Mouse (Mus musculus): Measurements from ENCODE around the gene Dennd4b. TPM values are rescaled to one million over a fixed set of nuclear protein-coding genes. Genes with fewer than 3 reads are reported as not detected.

The Dennd4b gene
- polyA plus RNA-seq (2014; fragmentation: Illumina TruSeq; extraction: RNeasy Lipid Tissue Mini Kit (QIAGEN cat#74804); ENCODE audit: low read depth, low replicate concordance), result 1.1 TPM

GRCm38 (mm10) chr3:90265034-90265931 is at the start of gene Dennd4b:
Gene Dennd4b (plus strand): TSS chr3:90265185.

GRCm38 (mm10) chr3:90231507-90232333 is 33.3 kb upstream of the Dennd4b start, which contains the start of gene Jtb:
Gene Jtb (plus strand): TSS chr3:90231597.

GRCm38 (mm10) chr3:90242984-90243775 is 21.8 kb upstream of the Dennd4b start, which contains the start of gene Creb3l4:
Gene Creb3l4 (minus strand): TSS chr3:90243512.

GRCm38 (mm10) chr3:90247960-90248745 is 16.8 kb upstream of the Dennd4b start, which contains the start of gene Slc39a1:
Gene Slc39a1 (plus strand): TSS chr3:90248172.

GRCm38 (mm10) chr3:90253653-90254418 is 11.1 kb upstream of the Dennd4b start, which contains the start of gene Crtc2:
Gene Crtc2 (plus strand): TSS chr3:90254163.

GRCm38 (mm10) chr3:90292345-90293275 is 27.6 kb downstream of the Dennd4b start, which contains the start of gene Gatad2b:
Gene Gatad2b (plus strand): TSS chr3:90293178.

Other genes with a start within 250 kb of the Dennd4b start
- 88.3 TPM for gene 4933434E20Rik, start 213.5 kb upstream of the Dennd4b start, polyA plus RNA-seq (2014; fragmentation: Illumina TruSeq; extraction: RNeasy Lipid Tissue Mini Kit (QIAGEN cat#74804); ENCODE audit: low read depth, low replicate concordance)
- 106 TPM for gene Ubap2l, start 212.6 kb upstream of the Dennd4b start, polyA plus RNA-seq (2014; fragmentation: Illumina TruSeq; extraction: RNeasy Lipid Tissue Mini Kit (QIAGEN cat#74804); ENCODE audit: low read depth, low replicate concordance)
- 286 TPM for gene Tpm3, start 192.5 kb upstream of the Dennd4b start, polyA plus RNA-seq (2014; fragmentation: Illumina TruSeq; extraction: RNeasy Lipid Tissue Mini Kit (QIAGEN cat#74804); ENCODE audit: low read depth, low replicate concordance)
- 0.57 TPM for gene Nup210l, start 161.1 kb upstream of the Dennd4b start, polyA plus RNA-seq (2014; fragmentation: Illumina TruSeq; extraction: RNeasy Lipid Tissue Mini Kit (QIAGEN cat#74804); ENCODE audit: low read depth, low replicate concordance)
- gene Rps27, start 51.5 kb upstream of the Dennd4b start, polyA plus RNA-seq (2014; fragmentation: Illumina TruSeq; extraction: RNeasy Lipid Tissue Mini Kit (QIAGEN cat#74804); ENCODE audit: low read depth, low replicate concordance), result 2,039 TPM
- gene Rab13, start 51.5 kb upstream of the Dennd4b start, polyA plus RNA-seq (2014; fragmentation: Illumina TruSeq; extraction: RNeasy Lipid Tissue Mini Kit (QIAGEN cat#74804); ENCODE audit: low read depth, low replicate concordance), result 6.8 TPM
- 130 TPM for gene Jtb, start 33.6 kb upstream of the Dennd4b start, polyA plus RNA-seq (2014; fragmentation: Illumina TruSeq; extraction: RNeasy Lipid Tissue Mini Kit (QIAGEN cat#74804); ENCODE audit: low read depth, low replicate concordance)
- gene Creb3l4, start 21.7 kb upstream of the Dennd4b start, polyA plus RNA-seq (2014; fragmentation: Illumina TruSeq; extraction: RNeasy Lipid Tissue Mini Kit (QIAGEN cat#74804); ENCODE audit: low read depth, low replicate concordance), result 22.6 TPM
- 97.3 TPM for gene Slc39a1, start 17.0 kb upstream of the Dennd4b start, polyA plus RNA-seq (2014; fragmentation: Illumina TruSeq; extraction: RNeasy Lipid Tissue Mini Kit (QIAGEN cat#74804); ENCODE audit: low read depth, low replicate concordance)
- gene Crtc2, start 11.0 kb upstream of the Dennd4b start, polyA plus RNA-seq (2014; fragmentation: Illumina TruSeq; extraction: RNeasy Lipid Tissue Mini Kit (QIAGEN cat#74804); ENCODE audit: low read depth, low replicate concordance), result 19.9 TPM
- gene Gatad2b, start 28.0 kb downstream of the Dennd4b start, polyA plus RNA-seq (2014; fragmentation: Illumina TruSeq; extraction: RNeasy Lipid Tissue Mini Kit (QIAGEN cat#74804); ENCODE audit: low read depth, low replicate concordance), result 45.0 TPM
- gene Slc27a3, start 124.8 kb downstream of the Dennd4b start, polyA plus RNA-seq (2014; fragmentation: Illumina TruSeq; extraction: RNeasy Lipid Tissue Mini Kit (QIAGEN cat#74804); ENCODE audit: low read depth, low replicate concordance), result not detected
- 19.1 TPM for gene Ints3, start 168.4 kb downstream of the Dennd4b start, polyA plus RNA-seq (2014; fragmentation: Illumina TruSeq; extraction: RNeasy Lipid Tissue Mini Kit (QIAGEN cat#74804); ENCODE audit: low read depth, low replicate concordance)
- gene Npr1, start 200.7 kb downstream of the Dennd4b start, polyA plus RNA-seq (2014; fragmentation: Illumina TruSeq; extraction: RNeasy Lipid Tissue Mini Kit (QIAGEN cat#74804); ENCODE audit: low read depth, low replicate concordance), result 1.4 TPM
- 48.1 TPM for gene Ilf2, start 210.9 kb downstream of the Dennd4b start, polyA plus RNA-seq (2014; fragmentation: Illumina TruSeq; extraction: RNeasy Lipid Tissue Mini Kit (QIAGEN cat#74804); ENCODE audit: low read depth, low replicate concordance)
- gene Snapin, start 225.8 kb downstream of the Dennd4b start, polyA plus RNA-seq (2014; fragmentation: Illumina TruSeq; extraction: RNeasy Lipid Tissue Mini Kit (QIAGEN cat#74804); ENCODE audit: low read depth, low replicate concordance), result 68.4 TPM
- 156 TPM for gene Chtop, start 244.3 kb downstream of the Dennd4b start, polyA plus RNA-seq (2014; fragmentation: Illumina TruSeq; extraction: RNeasy Lipid Tissue Mini Kit (QIAGEN cat#74804); ENCODE audit: low read depth, low replicate concordance)
- 84.9 TPM for gene S100a1, start 249.2 kb downstream of the Dennd4b start, polyA plus RNA-seq (2014; fragmentation: Illumina TruSeq; extraction: RNeasy Lipid Tissue Mini Kit (QIAGEN cat#74804); ENCODE audit: low read depth, low replicate concordance)
- gene S100a13, start 249.2 kb downstream of the Dennd4b start, polyA plus RNA-seq (2014; fragmentation: Illumina TruSeq; extraction: RNeasy Lipid Tissue Mini Kit (QIAGEN cat#74804); ENCODE audit: low read depth, low replicate concordance), result 15.8 TPM

All from sigmoid colon, adult 10 weeks (tissue).